Mouse (Mus musculus) spleen, postnatal 10 days (tissue): Measurements from ENCODE around the gene Izumo4.

Experiments
- DNase-seq, 2 experiments: peaks; one replicate each; pipeline ENCODE4 v3.0.0; 2021 to 2022; ENCODE audit warnings: low spot score in 2 of 2

Gene Izumo4

GRCm38 (mm10) chr10:80687850-80688249 is 14.1 kb upstream of the Izumo4 start:
- DNase-seq, result peak in 1 of 2 experiments; percentile 83

- peak in 1 of 2 experiments; percentile 59 for DNase-seq
Observed at GRCm38 (mm10) chr10:80692249-80693165, 9.5 kb upstream of the Izumo4 start.

- DNase-seq, result no peak
Observed at GRCm38 (mm10) chr10:80693401-80694045, 8.5 kb upstream of the Izumo4 start.

- no peak for DNase-seq
Observed at GRCm38 (mm10) chr10:80694159-80694938, 7.6 kb upstream of the Izumo4 start.

- DNase-seq, result peak; percentile 52 to 81
Observed at GRCm38 (mm10) chr10:80695186-80695585, 6.8 kb upstream of the Izumo4 start.

- peak; percentile 50 to 54 for DNase-seq
Observed at GRCm38 (mm10) chr10:80695801-80696501, 6.0 kb upstream of the Izumo4 start.

- DNase-seq, result peak in 1 of 2 experiments; percentile 44
Observed at GRCm38 (mm10) chr10:80696502-80697392, 5.2 kb upstream of the Izumo4 start.

DNA sequence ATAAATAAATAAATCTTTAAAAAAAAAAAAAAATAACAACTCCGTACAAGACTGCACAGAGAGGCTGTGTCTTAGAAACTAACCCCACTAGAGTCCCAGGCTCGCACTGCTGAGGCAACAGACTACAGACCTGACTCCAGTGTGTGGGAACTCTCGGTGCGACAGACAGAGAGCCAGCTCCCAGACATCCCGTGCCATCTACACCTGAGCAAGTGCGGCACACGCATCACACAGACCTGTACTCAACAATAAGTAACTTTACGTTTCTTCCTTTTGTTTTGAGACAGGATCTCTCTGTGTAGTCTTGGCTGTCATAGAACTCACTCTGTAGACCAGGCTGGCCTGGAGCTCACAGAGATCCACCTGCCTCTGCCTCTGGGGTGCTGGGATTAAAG is 4.6 kb upstream of the Izumo4 start:
- no peak for DNase-seq

- peak in 1 of 2 experiments; percentile 65 for DNase-seq
Observed at GRCm38 (mm10) chr10:80697812-80698211, 4.2 kb upstream of the Izumo4 start.

DNA sequence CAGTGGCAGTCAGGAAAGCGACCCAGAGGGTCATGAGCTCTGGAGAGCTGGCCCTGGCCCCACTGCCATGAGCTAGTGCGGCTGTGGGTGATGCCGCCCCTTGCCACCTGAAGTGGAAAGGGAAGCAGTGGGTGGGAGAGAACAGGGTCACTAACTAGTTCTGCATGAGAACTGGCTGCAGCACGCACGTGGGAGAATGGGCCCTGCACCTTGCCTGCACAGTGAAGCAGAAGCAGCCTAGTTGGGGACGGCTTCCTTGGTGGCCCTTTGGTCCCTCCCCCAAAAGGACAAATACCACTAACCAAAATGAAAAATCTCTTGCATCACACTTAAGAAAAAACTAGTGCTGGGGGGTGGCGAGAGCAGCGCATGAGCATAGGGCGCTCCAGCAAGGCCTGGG is 3.4 kb upstream of the Izumo4 start:
- no peak for DNase-seq

DNA sequence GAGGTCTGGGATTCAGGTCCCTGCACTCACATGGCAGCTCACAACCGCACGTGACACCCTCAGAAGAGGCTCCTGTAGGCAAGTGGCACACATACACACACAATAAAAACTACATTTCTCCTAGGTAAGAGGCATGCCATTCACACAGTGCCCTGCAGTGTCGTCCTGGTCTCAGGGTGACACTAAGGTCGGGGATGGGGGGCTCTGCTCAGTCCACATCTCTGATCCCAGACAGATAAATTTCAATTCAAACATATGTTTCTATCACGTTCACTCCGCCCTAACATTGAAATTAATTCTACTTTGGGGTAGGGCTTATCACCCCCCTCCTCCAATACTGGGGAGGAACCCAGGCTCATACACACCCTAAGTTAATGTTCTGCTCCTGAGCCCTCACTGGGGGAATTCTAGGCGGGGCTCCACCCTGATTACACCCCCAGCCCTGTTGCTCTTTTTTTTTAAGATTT is 1.9 kb upstream of the Izumo4 start:
- DNase-seq, result no peak

GRCm38 (mm10) chr10:80700732-80701131 is 1.3 kb upstream of the Izumo4 start:
- DNase-seq, result peak; percentile 40 to 51

DNA sequence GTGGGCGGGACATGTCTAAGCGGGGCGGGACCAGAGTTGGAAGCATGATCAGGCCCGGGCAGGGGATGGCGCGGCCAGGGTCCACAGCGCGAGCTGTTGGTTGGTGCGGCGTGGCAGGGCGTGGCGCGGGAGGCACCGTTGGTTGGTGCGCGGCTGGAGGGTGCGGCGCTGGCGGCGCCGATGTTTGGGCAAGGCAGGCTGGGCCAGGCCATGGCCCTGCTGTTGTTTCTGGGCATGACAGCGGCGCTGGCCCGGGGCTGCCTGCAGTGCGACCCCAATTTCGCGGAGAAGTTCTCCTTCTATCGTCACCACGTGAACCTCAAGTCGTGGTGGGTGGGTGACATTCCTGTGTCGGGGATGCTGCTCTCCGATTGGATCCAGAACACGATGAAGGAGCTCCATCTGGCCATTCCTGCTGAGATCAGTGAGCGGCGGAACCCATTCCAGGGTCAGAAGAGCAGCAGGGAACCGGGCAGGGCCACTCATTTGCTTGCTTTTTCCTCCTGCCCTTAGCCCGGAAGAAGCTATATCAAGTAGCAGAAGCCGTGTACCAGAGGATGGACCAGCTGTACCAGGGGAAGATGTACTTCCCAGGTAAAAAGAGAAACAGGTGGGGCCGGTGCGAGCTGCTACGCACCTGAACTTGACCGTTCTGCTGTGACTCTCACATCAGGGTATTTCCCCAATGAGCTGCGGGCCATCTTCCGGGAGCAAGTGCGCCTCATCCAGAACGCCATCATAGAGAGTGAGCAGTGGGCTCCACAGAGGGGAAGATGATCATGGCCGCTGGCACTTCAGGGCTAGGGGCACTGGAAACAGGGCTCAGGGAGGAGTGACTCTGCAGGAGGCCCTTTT is 779 bp downstream of the Izumo4 start:
- DNase-seq, result peak; percentile 93 to 96

DNA sequence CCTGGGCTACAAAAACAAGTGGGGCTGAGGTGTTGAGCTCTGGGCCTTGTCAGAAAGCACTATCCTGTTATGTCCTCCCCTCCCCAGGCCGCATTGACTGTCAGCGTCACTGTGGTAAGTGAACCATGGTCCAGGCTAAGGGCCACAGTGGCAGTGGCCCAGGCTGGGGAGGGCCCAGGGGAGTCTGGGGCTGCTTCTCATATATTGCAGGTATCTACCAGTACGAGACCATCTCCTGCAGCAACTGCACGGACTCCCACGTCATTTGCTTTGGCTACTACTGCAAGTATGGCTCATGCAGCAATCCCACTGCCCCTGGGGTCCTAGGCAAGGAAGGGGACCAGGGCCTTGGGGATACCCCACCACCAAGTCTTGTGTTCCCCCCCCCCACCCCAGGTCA is 1.7 kb downstream of the Izumo4 start:
- DNase-seq, result no peak

- DNase-seq, result peak in 1 of 2 experiments; percentile 16
Observed at GRCm38 (mm10) chr10:80704418-80704817, 2.4 kb downstream of the Izumo4 start.

DNA sequence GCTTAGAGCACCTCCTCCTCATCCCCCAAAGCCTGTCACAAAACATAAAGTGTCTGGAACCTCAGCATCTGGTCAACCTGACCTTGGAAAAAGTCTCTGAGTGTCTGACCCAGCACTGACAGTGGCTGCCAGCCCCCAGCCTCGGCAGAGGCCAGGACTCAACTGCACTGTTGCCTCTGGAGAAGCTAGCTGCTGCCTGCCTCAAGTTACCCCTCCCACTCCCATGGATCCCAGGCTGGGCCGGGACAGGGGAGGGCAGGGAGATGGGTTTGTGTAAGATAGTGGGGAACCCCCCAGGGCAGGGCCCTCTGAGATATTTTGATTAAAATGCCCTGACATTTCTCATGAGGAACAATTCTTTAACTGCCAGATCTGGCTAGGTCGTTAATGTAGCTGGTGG is 3.0 kb downstream of the Izumo4 start:
- peak in 1 of 2 experiments; percentile 14 for DNase-seq

DNA sequence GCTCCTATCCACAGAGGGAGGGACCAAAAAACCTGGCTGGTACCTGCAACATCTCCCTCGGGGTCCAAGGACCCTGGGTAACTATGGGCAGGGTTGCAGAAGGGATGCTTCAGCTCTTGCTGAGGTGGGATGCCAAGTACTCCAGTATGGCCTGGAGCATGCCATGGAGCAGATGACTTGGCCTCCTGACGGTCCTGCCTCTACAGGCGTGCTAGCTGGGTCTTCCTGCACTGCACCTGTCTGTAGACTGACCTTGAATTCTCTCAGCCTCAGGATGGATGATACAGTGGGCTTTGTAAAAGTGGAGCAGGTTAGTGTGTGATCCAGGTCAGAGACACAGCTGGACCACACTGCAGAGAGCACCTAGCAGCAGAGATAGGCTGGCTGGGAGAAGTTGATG is 3.5 kb downstream of the Izumo4 start:
- DNase-seq, result no peak

- DNase-seq, result no peak
Observed at GRCm38 (mm10) chr10:80710834-80711233, 8.8 kb downstream of the Izumo4 start.

DNA sequence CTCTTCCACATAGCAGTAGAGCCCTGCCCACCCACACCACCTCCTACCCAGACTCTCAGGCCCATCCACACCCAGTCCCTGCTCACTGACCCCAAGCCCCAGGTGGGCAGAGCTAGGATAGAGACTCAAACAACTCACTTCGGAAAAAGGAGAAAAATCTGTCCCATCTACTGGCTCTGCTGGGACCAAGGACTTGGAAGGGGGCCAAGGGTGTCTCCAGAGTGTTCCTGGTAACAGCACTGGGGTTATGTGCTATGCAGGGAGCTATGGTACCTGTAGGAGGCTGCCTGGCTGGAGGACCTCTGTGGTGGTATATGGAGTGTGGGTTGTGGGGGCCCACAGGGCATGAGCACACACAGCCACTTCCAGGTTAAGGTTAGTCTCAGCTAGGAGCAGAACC is 15.3 kb downstream of the Izumo4 start:
- no peak for DNase-seq
